Mouse (Mus musculus) thymus, postnatal 14 days (tissue): ENCODE measurements around the gene Map3k14.

Source experiments
- DNase-seq: peaks from one replicate; pipeline ENCODE4 v3.0.0; 2021

Gene Map3k14

DNA sequence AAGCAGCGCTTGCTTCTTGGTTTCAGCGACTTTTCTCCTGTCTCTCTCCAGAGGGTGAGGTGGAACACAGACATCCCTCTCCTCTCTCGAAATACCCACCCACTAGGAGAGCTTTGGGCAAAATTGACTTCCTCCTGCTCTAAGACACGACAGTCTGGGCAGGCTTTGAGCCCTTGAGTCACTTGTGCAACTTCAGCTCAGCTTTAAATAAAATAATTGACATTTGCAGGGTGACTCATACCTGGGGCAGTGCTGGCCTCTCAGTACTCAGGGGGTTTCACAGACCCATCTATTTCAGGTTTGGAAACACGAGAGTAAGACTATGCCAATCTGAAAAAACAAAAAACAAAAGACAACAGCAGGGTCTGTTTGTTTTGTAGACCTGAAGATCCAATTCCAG, 2.2 kb upstream of the Map3k14 start:
- no peak for DNase-seq

- no peak for DNase-seq
Observed at GRCm38 (mm10) chr11:103268905-103269304, 1.6 kb upstream of the Map3k14 start.

DNA sequence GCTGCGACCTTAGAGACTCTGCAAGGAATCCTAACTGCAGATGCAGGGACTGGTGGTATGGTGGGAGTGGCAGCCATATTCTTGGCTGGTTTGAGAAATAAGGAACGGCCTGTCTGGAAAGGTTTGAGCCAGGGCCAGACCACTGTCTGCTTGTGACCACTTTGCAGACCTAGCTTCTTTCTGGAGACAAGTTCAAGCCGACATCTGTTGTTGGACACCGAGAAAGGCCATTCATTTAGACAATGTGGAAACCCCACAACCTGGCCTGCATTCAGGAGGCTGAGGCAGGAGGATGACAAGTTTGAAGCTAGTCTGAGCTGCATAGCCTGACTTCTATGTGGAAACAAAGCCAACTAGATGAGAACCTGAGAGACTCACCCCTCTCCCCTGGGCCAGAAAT, 1.1 kb upstream of the Map3k14 start:
- DNase-seq, result no peak

DNA sequence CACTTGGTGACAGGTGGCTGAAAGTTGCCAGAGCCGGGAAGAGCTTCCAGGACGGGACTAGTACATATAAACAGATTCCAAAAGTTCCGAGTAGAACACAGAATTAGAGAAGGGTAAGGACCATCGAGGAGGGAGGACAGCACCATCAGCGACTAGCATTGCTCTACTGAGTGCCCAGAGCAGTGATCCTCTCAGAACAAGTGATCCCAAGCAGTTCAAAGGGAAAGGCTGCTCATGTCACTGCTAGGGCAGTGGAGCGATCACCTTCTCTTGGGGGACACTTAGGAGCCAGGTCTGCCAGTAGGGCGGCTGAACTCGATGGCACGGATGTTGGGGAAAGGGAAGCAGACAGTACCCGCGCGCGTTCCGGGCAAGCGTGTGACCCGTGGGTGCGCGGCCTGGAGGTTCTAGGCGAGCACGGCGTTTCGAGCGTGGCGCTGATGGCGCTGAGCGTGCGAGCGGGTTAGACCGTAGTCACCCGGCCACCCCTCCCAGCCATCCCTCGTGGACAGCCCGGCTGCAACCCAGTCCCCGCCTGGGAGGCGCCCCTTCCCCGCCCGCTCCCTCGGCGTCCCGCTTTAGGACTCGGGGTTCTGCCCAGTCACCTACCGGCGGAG, 435 bp downstream of the Map3k14 start:
- DNase-seq, result no peak

- no peak for DNase-seq
Observed at GRCm38 (mm10) chr11:103265856-103266255, 1.4 kb downstream of the Map3k14 start.

DNA sequence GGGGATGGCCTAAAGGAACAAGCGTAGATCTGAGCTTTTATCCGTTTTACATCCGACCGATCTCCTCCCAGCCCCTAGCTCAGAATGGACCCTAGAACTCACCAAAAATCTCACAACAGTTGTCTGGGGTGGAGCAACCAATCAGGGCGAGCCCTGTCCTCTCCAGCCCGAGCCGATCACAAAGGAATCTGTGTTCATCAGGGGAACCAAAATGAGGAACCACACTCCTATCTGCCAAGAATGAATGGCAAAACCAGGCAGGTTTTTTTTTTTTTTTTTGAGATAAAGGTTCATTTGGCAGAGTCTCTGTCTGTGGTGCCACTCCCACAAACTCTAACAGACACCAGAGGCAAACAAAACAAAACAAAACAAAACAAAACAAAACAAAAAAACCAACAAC, 2.1 kb downstream of the Map3k14 start:
- no peak for DNase-seq

DNA sequence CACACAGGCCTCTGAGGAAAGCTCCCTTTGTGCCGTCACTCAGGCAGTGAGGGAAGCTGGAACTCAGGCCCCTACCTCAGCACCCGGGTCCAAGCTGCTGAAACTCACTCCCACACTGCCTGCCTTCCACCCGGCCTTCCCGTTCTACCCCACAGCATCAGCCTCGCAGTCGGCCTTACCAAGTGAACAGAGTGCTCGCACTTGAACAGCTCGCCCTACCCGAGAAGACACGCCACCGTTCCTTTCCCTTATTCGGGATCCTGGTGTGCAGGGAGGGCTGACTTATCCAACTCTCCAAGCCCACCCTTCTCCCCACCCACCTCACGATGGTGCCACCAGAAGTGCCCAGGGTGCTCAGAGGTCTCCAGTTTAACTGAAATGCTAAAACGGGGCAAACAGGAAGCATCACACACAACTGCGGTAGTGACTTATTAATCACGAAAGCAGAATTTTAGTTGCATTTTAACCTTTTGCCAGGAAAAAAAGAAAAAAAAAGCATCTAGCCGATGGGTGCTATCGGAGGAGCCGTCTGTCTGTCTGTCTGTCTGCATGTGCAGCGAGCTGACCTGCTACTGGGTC, 2.8 kb downstream of the Map3k14 start:
- DNase-seq, result peak; percentile 63

- peak; percentile 45 for DNase-seq
Observed at GRCm38 (mm10) chr11:103263551-103263950, 3.7 kb downstream of the Map3k14 start.

GRCm38 (mm10) chr11:103262412-103263267, 4.6 kb downstream of the Map3k14 start:
- peak; percentile 75 for DNase-seq

- no peak for DNase-seq
Observed at GRCm38 (mm10) chr11:103261671-103262411, 5.4 kb downstream of the Map3k14 start.

GRCm38 (mm10) chr11:103260515-103261192, 6.6 kb downstream of the Map3k14 start:
- no peak for DNase-seq

DNA sequence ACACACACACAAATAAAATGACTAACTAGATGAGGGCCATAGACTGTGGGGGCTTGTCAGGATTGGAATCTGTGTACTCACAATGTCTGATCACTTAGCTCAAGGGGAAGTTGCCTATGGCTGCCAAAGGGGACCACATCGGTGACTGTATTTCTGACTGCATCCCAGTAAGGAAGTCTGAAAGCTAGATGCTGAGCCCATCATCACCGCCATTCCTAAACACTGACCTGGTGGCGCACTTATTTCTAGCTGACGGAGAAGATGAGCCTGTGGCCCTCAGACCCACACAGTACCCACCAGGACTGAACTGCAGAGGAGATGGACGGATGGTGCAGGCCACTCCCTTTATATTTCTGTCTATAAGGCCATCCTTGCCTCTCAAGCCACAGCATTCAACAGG, 7.2 kb downstream of the Map3k14 start:
- DNase-seq, result no peak

DNA sequence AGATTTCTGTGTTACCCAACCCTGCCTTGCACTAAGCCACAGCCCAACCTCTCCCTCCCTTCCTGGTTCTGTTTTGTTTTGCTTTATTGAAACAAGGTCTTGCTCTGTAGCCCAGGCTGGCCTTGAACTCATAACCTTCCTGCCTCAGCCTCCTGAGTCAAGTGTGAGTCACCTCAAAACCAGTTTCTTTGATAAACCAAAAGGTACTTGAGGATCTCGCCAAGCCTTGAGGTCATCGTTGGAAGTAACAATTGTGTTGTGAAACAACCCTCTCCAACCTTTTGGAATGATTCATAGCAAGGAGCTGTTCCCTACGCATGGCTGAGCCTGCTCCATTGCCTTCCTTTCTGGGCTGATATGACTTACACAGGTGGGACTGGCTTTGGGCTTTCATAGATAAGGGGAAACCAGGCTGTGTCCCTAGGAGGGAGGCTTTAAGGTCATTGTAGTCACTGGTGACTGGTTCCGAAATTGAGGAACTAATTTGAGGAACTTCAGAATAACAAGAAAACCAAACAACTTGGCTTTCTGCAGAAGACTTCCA, 9.3 kb downstream of the Map3k14 start:
- no peak for DNase-seq

GRCm38 (mm10) chr11:103253605-103254004, 13.7 kb downstream of the Map3k14 start:
- DNase-seq, result no peak

DNA sequence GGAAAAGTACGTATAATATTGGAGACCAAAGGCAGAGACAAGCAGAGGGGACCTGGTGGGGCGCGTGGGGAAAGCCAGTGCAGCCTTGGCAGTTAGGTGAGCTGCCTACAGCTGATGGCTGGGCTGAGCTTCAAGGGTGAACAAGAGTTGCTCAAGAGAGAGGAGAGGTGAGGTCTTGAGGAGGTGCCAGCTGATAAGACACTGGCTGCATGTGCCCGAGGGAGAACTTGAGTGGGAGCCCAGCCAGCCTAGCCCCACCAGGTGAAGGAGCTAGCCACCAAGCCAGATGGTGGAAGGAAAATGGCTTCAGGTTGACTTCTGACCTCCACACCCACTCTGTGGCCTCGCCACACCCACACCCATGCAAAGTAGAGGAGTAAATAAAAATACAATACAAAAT, 14.9 kb downstream of the Map3k14 start:
- DNase-seq, result no peak

- no peak for DNase-seq
Observed at GRCm38 (mm10) chr11:103250324-103250723, 16.9 kb downstream of the Map3k14 start.

DNA sequence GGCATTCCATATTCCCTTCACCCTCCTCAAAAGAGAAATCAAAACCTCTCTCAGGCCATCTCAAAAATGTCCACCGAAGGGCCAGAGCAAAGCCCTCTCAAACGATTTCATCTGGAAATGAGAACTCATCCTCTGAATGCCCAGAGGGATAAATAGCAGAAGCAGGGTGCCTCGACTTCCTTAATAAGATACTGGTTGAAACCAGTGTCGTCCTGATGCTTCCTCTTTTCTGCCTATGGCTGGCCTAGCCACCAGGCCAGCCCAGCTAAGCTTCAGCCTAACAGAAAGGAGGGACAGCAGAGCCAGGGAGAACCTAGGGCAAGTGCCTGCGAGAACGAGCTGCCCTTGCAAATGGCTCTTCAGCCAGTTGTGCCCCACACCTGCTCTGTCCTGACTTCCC, 17.8 kb downstream of the Map3k14 start:
- DNase-seq, result no peak

- no peak for DNase-seq
Observed at GRCm38 (mm10) chr11:103248837-103249236, 18.4 kb downstream of the Map3k14 start.

DNA sequence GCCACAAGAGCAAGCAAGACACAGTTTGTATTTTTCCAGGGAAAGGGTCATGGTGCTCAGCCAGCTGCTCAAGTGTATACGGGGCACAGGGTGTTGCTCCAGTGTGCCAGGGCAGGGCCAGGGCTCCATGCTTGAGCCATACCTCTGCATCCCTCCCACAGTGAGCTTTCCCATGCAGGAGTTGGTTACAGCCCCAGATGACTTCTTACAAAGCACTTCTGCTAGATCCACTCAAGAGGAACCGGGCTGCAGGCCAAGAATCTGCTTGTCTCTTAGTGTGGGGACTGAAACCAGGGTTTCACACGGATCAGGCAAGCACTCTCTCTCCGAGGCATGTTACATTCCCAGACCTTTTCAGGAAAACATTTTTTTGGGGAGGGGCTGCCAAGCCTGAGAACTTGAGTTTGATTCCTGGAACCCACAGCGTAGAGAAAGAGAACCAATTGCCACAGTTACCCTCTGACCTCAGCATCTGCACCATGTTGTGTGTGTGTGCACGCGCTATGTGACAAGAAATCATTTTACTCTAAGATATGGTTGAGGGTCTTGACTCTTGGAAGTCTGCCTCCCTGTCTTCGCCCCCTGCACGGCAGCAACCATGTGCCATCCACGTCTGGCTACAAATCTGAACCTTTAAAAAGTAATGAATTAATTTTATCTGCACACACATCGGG, 19.6 kb downstream of the Map3k14 start:
- DNase-seq, result no peak

DNA sequence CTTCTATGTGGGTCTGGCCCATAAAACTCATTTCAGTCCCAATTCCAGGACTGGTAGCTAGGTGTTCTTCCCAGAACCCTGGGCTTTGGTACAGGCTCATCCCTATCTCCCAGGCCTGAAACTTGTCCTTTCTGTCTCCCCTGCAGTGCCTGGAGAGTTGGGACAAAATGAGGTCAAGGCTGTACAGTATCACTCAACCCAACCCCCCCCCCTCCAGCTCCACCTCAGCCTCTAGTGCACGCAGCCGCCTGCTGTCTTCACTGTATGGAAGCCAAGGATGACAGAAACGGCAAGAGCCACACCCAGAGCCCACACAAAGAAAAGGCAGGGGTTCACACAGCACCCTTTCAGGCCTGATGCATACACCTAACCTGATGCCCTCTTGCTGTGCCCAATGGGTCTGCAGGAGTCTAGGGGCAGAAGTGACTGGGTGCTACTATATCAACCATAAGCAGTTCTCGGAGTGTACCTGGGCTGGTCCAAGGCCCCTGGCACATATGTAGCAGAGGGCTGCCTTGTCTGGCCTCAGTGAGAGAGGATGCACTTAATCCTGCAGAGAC, 20.5 kb downstream of the Map3k14 start:
- DNase-seq, result no peak

DNA sequence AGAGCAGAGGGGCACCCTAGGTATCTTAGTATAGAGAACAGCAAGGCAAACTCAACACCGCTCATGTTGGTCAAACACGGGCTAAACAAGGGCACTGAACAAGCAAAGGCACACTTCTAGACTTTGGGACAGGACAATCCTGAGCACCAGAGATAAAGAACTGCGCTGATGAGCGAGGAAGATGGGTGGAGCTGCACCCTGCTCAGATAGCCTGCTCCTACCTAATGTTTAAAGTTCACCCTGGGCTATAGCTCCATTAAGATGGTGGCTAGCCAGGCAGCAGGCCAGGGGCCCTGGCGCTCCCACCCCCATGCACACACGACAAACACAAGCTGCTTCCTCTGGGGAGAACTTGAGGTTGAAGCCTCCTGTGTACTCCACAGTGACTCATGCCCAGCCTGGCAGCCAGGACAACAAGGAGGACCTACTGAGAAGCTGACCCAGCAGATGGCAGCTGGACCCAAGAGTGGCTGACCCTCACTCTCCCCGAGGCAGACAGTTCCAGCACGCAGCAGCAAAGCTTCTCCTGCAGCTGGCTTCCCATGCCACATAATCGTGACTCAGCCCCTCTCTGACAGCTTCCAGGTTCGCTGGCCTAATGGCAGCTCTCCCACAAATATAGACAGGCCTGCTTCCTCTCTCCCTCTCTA, 21.1 kb downstream of the Map3k14 start:
- DNase-seq, result no peak
